Mouse (Mus musculus) layer of hippocampus, postnatal 10 days (tissue): ENCODE results near the gene Olfr666. TPM values are rescaled to one million over a fixed set of nuclear protein-coding genes. Genes with fewer than 3 reads are reported as not detected.
"Not testable (repeated sequence)": the region's sequence is repeated elsewhere in the genome, so short reads cannot be mapped to it uniquely, and the experiment has no call there.

Experiments
- DNase-seq, 2 experiments: peaks; one replicate each; pipeline ENCODE4 v3.0.0; 2021; ENCODE audit warnings: low spot score in 2 of 2
- long read RNA-seq: library from polyadenylated mRNA; stranded (forward); transcript quantifications from one replicate; pipeline ENCODE4 v2.0.0, GENCODE M21; 2023
- total RNA-seq, 2 experiments: library from RNA; stranded (reverse); gene quantifications; 2 replicates each; pipeline ENCODE4 v1.2.3; 2021

Olfr666 gene
- not detected for total RNA-seq
- long read RNA-seq: 0 reads

- no peak for DNase-seq
Measured at GRCm38 (mm10) chr7:104895852-104896251, at the start of gene Olfr666. TSS of gene Olfr666 (minus strand) at chr7:104895952.

DNA sequence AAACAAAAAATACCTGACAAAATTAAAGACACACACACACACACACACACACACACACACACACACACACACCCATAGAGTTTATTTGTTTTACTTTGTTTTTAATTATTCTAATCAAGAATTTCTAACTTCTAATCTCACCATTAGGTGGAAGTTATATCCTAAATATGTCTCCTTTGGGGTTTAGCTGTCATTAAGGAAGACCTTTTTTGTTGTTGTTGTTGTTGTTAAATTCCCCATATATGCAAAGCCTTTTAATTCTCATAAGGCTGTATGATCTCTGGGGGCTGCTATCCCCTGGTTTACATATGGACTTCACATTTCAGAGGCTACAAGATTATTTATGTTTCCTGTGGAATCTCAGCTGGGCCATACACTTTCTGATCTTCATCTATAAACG is 38.2 kb upstream of the Olfr666 start, which contains the start of gene Olfr669:
Gene Olfr669 (plus strand): TSS at position 301 of the 400 bp plus-strand sequence.
- DNase-seq: no peak

GRCm38 (mm10) chr7:104927957-104928356 is 32.2 kb upstream of the Olfr666 start, which contains the start of gene Olfr668:
TSS of gene Olfr668 (minus strand) at chr7:104928057.
- DNase-seq: no peak

DNA sequence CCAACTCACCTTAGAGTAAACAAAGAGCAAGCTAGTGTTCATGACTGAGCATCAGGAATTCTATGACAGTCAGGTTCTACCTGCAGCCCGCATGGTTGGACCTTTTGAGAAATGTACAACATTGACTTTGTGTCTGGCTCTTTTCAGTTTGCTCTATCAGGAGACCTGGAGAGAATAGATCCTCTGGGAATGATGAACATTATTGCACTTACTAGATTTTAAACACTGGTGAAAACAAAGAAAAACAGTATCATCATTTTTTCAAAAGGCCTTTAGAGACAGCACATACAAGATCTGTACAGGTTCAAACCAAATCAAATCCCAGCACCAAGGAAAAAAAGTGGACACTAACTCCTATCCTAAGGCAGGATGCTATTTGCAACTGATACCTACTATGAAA is 25.6 kb upstream of the Olfr666 start, which contains the start of gene Olfr667:
Gene Olfr667 (minus strand): TSS at position 101 of the 400 bp plus-strand sequence.
- DNase-seq: no peak

GRCm38 (mm10) chr7:104877731-104878130 is 18.0 kb downstream of the Olfr666 start, which contains the start of gene Olfr665:
TSS of gene Olfr665 (plus strand) at chr7:104878031.
- no peak for DNase-seq

DNA sequence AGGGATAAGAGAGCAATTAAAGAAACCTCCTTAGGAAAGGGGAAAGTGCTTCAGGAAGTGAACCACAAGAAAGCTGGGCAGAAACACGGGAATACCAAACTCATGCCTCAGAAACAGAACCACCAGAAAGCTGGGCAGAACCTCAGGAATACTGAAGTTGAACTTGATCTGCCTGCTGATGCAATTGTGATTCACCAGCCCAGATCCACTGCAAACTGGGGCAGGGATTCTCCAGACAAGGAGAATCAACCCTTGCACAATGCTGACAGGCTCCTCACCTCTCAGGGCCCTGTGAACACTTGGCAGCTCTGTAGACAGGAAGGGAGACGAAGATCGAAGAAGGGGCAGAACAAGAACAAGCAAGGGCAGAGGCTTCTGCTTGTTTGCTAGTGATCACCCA is 34.4 kb downstream of the Olfr666 start:
- no peak for DNase-seq

GRCm38 (mm10) chr7:104857683-104858082 is 38.1 kb downstream of the Olfr666 start:
- no peak for DNase-seq

DNA sequence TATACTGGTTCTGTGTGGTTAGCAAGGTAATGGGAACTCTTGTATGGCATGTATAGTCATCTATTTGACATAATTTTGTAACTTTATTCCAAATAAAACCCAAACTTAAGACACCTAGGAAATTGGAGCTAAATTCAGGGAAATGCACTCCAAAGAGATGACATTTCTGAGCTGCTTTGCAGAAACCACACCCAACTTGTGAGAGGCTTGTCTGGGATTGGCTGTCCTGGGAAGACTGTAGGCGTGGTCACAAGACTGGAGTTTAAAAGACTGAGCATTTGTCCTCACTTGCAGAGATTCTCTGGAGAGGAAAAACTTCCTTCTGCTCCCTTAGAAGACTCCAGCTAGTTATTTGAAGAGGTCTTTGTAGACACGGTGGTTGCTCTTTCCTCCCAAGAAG is 39.0 kb downstream of the Olfr666 start, which contains the start of gene Usp17la:
Gene Usp17la (plus strand): TSS at position 301 of the 400 bp plus-strand sequence.
- not testable (repeated sequence) for DNase-seq

- no peak for DNase-seq
Measured at GRCm38 (mm10) chr7:104855248-104855750, 40.5 kb downstream of the Olfr666 start.

DNA sequence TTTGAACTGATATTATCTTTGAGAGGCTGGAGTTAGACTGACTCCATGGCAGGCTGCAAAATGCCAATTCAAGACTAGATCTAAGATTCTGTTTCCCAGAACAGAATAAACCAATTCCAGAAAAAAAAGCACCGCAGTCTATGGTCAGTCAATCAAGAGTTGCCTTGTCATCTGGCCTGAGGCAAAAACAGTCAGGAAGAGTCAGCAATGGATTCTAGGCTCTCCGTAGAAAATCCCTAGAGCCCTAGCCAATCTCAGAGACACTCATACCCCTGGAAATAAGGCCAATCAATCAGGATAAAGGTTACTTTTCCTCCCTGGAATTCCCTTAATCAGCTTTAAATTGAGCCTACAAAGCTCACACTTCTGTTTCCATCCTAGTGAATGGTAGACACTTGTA is 44.2 kb downstream of the Olfr666 start:
- DNase-seq: not testable (repeated sequence)

GRCm38 (mm10) chr7:104843731-104844287 is 51.9 kb downstream of the Olfr666 start:
- no peak for DNase-seq

- no peak for DNase-seq
Measured at GRCm38 (mm10) chr7:104842503-104842902, 53.2 kb downstream of the Olfr666 start, which contains the start of gene Usp17lb. TSS of gene Usp17lb (minus strand) at chr7:104842603.

Other genes starting within 250 kb of the Olfr666 start
- gene Olfr658, start 248.6 kb downstream of the Olfr666 start, total RNA-seq: not detected
- not detected for gene Olfr659, start 229.2 kb downstream of the Olfr666 start, total RNA-seq
- not detected for gene Olfr661, start 209.5 kb downstream of the Olfr666 start, total RNA-seq
- not detected for gene Usp17le, start 118.5 kb downstream of the Olfr666 start, total RNA-seq
- not detected for gene Usp17lb, start 53.3 kb downstream of the Olfr666 start, total RNA-seq
- gene Usp17la, start 38.9 kb downstream of the Olfr666 start, total RNA-seq: not detected
- gene Olfr665, start 17.9 kb downstream of the Olfr666 start, total RNA-seq: not detected
- gene Olfr667, start 25.5 kb upstream of the Olfr666 start, total RNA-seq: not detected
- not detected for gene Olfr668, start 32.1 kb upstream of the Olfr666 start, total RNA-seq
- gene Olfr669, start 38.3 kb upstream of the Olfr666 start, total RNA-seq: not detected
- gene Olfr670, start 66.7 kb upstream of the Olfr666 start, total RNA-seq: not detected
- gene Olfr671, start 83.2 kb upstream of the Olfr666 start, total RNA-seq: not detected
- gene Olfr672, start 106.1 kb upstream of the Olfr666 start, total RNA-seq: not detected
- not detected for gene Olfr675, start 132.5 kb upstream of the Olfr666 start, total RNA-seq
- gene Olfr676, start 136.7 kb upstream of the Olfr666 start, total RNA-seq: not detected
- not detected for gene Olfr677, start 155.4 kb upstream of the Olfr666 start, total RNA-seq
- not detected for gene Olfr678, start 168.5 kb upstream of the Olfr666 start, total RNA-seq
- not detected for gene Olfr679, start 185.3 kb upstream of the Olfr666 start, total RNA-seq
- gene Olfr680-ps1, start 196.9 kb upstream of the Olfr666 start, total RNA-seq: not detected
- not detected for gene Olfr681, start 220.9 kb upstream of the Olfr666 start, total RNA-seq